Mouse (Mus musculus) cerebral cortex, adult 2 months (tissue): Measurements from ENCODE around the gene Il1f10.

Experiments
- WGBS: fragments of 180-500 bp; shearing (Covaris S2); methylation state at CpG from one replicate; pipeline ENCODE4 v1.1.7; 2018; 5-methylcytosine and 5-hydroxymethylcytosine counted together

The Il1f10 gene

DNA sequence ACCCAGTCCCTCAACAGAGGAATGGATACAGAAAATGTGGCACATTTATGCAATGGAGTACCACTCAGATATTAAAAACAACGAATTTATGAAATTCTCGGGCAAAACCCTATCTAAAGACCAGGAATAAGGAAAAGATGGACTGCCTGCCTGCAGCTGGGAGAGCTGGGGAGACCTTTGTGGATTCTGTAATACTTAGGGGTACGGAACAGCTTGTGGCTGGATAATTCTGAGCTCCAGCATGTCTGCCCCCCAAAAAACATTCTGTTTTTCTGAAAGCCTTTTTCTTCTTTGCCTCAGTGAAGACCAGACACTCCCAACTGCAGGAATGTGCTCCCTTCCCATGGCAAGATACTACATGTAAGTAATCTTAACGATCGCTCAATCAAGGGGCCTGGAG, at the start of gene Il1f10:
Gene Il1f10 (plus strand): TSS at position 301 of the 400 bp plus-strand sequence.
- WGBS: 79% methylated on average over 5 of the region's 5 CpGs

DNA sequence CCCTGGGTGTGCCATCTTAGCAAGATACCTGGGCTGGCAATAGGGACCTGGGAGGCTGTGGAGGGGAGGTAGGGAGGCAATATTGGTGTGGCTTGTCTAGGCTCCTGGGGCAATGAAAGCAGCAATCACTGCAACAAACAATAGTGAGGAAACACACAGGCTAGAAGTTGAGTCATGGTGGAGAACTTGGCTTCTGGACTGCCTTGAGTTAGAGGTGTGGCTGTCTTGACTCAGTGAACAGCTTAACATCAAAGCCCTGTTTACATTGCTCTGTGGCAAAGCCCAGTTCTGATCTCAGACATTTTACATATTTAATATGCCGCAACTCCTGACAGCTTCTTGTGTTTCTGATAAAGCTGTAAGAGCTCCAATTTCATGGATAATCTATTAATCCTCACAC, 23.5 kb upstream of the Il1f10 start:
- 100% methylated on average over 1 of the region's 1 CpGs for WGBS

DNA sequence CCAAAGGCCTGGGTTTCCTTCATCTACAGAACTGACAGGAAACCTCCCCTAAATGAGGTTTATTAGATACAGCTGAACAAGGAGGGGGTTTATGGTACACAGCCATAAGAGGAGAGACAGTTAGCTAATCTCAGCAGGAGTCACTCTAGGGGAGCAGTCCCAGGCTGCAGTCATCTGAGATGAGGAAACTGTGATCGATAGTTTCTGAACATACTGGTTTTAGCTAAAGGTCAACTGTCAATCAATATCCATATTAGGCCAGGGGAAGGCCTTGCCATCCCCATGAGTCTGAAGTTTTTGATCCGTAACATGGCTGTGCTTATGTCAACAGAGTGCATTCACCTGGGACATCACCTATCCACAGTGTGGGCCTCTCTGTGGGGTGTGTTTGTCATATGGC, 17.4 kb upstream of the Il1f10 start:
- 87% methylated on average over 2 of the region's 2 CpGs for WGBS

DNA sequence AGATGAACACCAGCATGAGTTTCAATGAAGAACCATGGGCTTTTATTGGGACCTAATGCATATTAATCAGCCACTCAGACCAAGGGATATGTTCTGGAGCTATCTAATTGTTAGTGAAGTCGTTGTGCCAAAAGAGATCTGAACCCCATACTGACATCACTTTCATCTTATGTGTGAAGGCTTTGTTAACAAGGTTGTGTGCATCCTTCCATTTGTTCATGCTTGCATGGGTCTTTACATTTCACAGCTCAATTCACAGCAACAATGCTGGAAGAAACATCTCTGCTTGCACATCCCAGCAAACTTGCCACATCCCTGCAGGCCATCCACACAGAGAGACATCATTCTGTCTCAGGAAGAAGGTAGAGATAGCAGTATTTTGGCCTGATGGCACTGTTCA, 15.8 kb upstream of the Il1f10 start:
- 20% methylated on average over 1 of the region's 1 CpGs for WGBS

DNA sequence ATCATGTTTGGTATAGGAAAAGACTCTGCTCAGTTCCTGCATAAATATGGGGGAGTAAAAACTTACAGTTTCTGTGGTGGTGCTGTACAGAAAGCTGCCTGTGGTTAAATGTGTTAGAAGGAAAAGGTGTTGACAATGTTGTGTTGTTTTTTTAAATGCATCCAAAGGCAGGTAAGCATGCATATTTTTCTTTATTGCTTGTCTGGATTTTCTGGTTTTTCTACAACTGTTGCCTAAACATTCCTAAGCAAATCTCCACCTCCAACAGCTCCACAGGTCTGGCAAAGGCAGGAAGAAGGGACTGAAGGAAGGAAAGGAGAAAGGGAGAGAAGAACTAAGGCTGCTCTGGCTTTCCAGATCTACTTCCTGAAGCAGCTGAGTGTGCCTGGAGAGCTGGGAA, 14.3 kb upstream of the Il1f10 start, which contains the start of gene Il1f5:
Gene Il1f5 (plus strand): TSS at position 301 of the 400 bp plus-strand sequence.

DNA sequence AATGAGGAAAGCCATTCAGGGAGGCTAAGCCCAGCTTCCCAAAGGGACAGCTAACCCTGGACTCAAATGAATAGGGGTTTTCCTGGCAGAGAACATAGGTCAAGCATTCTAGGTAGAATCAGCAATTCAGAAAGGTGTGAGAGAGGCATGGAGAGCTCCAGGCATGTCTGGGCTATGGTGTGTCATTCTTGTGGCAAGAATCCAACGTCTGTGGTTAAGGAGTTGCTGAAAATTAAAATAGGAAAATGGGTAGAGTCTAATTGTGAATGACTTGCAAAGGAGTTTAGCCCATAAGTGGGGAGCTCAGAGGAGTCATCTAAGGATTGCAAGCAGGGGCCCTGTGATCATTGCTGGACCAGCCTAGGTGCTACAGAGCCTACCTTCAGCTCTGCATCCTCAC, 3.6 kb downstream of the Il1f10 start:
- WGBS: 43% methylated on average over 1 of the region's 1 CpGs

DNA sequence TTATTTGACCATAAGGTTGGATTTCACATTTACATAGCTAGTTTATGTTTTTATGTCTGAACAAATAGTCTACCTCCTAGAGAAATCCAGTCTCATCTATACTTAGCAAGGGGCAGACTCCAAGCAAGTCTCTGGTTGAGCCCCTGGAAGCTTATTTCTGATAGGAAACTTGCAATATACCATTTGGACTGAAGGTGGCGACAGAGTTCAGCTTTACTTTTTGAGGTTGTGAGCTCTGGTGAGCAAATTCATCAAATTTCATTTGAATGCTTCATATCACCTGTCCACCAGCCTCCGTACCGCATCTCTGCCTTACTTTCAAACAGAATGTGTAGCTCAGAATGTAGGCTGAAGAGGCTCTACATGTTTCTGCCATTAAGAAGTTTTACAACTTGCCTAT, 5.8 kb downstream of the Il1f10 start:
- 2% methylated on average over 3 of the region's 3 CpGs for WGBS

DNA sequence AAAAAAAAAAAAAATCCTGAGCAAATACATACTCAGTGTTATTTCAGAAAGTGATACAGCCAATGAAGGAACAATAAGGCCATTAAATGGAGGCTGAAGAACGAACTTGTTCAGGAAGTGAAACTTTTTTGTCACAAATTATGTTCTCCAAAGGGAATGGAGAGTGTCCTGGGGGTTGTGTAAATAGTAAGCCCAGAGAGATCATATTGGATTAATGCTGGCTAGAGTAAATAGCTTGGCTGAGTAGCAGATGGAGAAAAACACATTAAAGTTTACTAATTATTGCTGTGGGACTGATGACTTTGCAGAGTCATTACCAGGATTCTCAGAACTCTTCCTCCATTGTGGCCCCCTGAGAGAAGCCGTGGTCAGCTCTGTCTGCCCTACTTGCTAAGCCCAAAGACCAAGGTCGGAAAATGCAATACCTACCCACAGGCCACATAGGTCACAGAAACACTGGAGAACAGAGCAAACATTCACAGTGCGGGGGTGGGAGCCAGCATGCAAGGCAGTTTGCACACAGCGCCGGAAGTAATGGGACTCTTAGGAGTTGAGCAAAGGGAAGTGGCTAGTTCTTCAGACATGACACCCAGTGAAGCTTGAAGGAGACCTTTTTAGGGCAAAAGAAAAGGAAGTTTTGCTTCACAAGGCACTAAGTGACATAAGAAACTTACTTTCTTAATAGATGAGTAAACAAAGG, 20.5 kb downstream of the Il1f10 start:
- 81% methylated on average over 6 of the region's 6 CpGs for WGBS

DNA sequence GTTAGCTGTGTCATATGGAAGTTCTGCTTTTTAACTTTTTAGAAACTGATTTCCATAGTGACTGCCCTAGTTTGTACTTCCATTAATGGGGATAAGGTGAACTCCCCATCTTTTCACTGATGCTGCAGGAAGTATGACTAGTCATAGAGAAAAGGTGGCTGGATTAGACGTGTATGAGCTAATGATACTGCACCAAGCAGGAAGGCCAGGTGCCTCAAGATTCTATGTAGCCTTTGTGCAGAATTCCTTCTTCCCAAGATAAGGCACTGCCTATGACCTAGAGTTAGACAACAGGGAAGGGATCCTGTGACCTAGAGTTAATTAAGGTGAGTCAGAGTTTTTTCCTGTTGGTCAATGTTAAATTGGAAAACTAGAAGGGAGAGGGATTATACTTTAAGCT, 25.9 kb downstream of the Il1f10 start:
- 93% methylated on average over 1 of the region's 1 CpGs for WGBS

DNA sequence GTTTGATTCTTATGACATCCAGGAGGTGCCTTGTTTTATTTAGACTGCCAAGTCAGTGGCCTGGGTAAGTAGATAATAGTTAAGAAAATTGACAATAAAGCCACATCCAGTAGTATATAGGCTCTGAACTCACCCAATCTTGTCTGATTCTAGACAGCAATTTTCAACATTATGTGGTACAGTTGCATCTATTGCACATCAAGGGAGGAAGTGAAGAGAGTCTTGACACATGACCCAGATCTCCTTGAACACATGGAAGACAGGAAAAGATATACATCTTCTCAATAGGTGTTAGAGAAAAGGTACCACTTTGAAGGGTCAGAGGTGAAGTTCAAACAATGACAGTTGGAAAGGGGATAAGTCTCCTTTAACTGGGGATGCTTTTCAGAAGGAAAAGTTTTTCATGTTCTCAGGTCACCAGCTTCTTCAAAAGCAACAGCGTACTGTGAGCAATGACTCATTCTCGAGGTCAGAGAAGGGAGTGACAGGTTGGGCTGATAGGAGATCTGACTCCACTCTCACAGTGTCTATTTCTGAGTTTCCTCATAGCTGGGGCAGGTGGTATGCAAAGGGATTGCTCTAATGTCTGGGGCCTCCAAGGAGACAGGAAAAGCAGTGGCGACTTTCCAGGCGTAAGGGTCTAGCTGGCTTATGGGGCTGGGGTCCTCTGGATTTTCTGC, 27.1 kb downstream of the Il1f10 start:
- 79% methylated on average over 4 of the region's 4 CpGs for WGBS

DNA sequence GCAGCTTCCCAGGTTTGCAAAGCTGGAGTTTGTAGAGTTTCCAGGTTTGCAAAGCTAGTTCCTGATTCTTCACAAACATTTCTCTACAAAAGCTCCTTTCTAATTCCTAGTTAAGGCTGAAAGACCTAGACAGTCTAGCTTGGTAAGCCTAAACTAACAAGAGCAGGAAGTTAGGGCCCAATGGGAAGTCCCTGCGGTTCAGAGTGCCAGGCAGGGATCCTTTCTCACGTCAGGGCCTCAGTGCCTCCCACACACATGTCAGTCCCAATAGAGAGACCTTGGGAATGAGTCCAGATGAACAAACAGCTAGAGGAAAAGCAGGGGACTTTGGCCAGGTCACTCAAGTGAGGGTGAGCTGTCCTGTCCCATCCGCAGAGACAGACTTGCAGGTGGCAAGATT, 44.3 kb downstream of the Il1f10 start:
- WGBS: 55% methylated on average over 3 of the region's 3 CpGs

DNA sequence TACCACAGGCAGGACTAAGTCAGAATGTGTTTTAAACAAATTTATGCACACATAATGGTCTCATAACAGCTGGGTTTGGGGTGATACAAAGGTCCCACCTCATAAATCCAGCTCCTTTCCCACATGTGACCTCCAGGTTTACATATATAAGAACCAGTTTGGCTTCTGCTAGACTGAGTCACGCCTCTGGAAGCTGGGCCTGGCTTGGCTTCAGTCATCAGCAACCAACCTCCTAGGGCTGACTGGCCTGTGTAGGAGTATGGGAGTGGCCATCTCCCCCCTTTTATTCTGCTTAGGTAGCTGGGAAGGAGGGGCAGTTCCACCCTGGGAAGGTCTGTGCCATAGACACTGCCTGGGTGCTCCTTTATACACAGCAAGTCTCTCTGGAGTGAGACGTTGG, 45.5 kb downstream of the Il1f10 start, which contains the start of gene Il1rn:
Gene Il1rn (plus strand): TSS at position 309 of the 400 bp plus-strand sequence.
- WGBS: 94% methylated on average over 2 of the region's 2 CpGs

DNA sequence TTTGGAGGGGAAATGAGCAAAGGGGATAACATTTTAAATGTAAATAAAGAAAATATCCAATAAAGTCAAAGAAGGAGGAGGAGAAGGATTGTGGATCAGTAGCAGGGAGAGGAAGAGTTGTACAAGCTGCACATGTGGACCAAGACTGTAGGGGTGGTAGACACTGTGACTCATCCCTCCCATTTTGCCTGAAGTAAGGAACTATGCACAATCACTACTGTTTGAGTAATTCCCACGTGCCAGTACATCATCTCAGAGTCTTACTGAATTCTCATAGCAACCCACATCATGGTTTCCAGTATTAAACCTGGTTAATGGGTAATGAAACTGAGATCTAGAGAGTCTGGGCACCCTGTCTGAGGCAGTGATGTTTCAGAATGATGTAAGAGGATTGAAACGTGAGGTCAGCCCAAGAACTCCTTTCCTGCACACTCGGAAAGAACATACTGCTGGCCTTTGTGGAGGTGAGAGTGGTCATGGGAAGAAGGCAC, 50.4 kb downstream of the Il1f10 start:
- WGBS: 59% methylated on average over 3 of the region's 3 CpGs
